Mouse (Mus musculus): ENCODE results near the gene Gorasp1. TPM values are rescaled to one million over a fixed set of nuclear protein-coding genes. Genes with fewer than 3 reads are reported as not detected.

The Gorasp1 gene
- polyA plus RNA-seq, 2 experiments from 2014 or later, result 3.9 to 4.6 TPM

DNA sequence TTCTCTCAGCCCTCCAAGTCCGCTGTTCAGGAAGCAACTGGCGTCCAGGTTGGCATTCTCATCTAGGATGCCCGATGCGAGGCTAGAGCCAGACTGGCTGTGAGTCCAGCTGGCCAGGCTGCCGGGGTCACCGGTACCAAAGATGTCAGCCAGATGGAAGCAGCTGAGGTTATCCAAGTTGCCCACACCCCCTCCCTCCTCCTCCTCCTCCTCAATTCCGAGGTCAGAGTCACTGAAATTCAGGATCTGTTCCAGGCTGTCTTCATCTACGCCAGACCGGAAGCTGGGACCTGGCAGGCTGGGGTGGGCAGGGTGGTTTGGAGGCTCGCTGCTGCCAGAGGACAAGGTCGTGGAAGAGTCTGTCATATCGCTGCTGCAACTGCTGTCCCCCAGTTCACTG, 35.2 kb upstream of the Gorasp1 start:
- ATAC-seq, result no peak

DNA sequence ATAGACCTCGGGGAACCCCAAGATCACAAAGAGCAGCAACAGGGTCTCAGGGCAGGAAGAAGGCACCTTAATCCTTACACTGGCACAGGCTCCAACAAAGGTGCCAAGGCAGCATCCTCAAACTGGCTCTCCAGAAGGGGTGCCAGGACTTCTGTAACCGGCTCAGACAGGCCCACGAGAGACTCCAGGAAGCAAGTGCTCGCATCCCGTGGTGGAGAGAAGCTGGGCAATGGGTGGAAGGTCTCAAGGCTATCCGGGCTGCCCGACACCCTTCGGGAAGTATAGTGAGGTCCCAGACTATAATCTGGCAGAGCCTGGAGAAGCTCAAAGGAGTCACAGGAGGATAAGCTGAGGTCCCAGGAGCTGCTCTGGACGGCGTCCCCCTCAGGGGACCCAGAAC, 34.8 kb upstream of the Gorasp1 start:
- no peak for ATAC-seq

DNA sequence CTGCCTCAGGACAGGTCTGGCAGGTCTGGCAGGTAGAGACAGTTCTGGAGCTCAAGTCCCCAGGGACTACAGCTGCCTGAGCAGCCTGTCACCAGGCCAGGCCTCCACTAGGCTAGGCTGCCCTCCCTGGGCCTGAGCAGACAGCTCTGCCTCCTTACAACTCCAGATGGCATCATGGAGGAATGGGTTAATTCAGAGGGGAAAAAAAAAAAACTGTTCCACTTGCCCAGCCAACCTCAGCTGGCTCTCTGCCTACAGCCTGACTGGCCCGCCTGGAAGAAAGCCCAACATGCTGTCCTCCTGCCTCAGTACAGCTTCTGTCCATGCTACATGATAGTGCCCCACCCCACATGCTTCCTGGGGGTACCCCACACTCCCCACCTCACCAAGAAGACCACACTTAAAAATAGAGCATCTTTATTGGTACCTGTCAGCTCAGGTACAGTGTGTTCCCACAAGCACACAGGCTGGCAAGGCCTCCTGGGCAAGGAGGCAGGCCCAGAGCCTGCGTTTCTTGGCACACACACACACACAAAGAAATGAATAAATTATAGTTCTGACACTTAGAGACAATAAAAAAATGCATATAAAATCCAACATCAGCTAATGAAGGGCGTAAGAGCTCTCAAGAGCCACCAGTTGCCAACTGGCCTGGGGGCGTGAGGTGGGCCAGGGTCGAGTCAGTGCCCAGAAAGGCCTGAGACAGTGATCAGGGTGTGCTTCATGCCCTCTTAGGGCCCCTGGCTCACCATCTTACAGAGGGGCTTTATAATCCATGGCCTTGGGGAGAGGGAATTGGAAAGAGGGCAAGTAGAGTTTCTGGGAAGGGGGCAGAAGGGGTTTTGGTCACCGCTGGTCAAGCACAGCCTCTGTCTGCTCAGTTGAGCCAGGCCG, 33.6 kb upstream of the Gorasp1 start:
- no peak for ATAC-seq

GRCm38 (mm10) chr9:119970221-119970620, 32.9 kb upstream of the Gorasp1 start:
- peak; percentile 19 for ATAC-seq

DNA sequence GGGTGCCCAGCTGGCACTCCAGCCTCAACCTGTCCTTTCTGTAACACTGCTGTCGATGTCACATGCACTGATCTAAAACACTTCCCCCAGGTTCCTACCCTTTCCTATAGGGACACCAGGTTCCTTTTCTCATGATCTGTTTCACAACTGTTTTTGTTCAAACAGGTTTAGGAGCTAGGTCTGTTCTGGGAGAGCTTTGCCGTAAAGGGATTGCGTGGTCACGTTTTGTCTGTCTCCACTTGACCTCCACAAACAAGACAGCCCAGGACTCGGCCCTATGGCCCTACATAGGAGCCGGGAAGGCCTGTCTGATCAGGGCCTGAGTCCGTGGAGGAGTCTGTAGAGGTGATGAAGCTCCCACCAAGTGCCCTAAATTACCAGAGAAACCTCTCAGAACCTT, 32.4 kb upstream of the Gorasp1 start:
- no peak for ATAC-seq

GRCm38 (mm10) chr9:119966221-119966910, 29.0 kb upstream of the Gorasp1 start:
- no peak for ATAC-seq

GRCm38 (mm10) chr9:119965186-119965585, 27.8 kb upstream of the Gorasp1 start:
- no peak for ATAC-seq

DNA sequence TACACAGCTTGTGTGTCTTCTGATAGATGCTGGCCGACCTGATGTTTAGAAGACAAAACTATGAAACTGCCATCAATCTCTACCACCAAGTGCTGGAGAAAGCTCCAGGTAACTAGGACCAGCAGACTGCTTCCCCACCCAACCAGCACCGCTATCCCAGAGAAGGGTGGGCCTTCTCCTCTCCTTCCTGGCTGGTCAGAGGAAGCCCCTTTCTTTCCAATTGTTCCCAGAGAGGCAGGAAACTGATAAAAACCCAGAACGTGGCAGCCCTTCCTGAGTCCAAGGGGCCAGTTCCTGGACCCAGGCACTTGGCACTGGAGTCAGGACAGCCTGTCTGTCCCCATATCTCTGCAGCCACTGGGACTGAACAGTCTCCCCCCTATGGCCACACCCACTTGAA, 26.8 kb upstream of the Gorasp1 start:
- no peak for ATAC-seq

DNA sequence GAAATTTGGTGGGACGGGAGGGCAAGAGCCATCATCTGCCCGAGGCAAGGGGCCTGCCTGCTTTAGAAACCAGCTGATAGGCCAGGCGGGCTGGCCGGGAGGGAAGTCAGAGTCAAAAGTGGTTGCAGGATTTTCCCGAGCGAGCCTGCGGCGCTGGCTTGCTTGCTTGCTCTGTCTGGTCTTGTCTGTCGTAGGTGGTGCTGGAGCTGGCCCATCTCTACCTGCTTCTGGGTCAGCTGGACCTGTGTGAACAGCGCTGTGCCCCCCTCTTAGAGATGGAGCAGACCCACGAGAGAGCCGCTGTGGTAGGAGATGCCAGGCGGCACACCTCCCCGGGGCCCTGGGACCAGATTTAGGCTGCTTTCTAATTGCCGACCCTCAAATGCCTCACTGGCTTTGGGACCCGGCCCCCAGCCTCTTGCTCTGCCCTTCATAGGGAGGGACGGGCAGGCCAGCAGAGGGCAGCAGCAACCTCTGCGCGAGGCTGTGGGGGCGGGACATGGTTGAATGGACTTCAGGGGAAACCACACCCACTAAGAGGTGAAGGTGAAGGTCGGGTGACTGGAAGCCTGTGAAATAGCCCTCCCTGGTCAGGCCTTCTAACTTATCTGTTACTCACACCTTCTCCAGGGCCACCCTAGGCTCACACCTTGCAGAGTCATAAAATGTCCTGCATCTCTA, 25.8 kb upstream of the Gorasp1 start:
- ATAC-seq, result peak; percentile 84

DNA sequence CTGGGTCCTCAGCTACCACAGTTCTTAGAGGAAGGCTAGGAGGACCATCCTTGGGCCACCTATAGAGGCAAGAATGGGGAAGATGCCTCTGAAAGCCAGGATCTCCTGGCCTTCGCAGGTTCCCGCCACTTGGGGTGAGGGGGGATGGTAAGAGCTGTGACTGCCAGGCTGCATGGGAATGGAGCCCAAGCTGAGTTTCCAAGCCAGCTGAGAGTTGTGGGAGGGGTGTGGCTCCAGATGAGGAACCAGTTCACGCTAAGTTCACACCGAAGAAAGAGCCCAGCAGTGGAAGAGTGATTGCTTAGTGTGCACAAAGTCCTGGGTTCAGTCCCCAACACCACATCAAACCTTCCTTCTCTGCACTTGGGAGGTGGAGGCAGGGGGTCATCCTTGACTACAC, 24.9 kb upstream of the Gorasp1 start:
- ATAC-seq, result no peak

DNA sequence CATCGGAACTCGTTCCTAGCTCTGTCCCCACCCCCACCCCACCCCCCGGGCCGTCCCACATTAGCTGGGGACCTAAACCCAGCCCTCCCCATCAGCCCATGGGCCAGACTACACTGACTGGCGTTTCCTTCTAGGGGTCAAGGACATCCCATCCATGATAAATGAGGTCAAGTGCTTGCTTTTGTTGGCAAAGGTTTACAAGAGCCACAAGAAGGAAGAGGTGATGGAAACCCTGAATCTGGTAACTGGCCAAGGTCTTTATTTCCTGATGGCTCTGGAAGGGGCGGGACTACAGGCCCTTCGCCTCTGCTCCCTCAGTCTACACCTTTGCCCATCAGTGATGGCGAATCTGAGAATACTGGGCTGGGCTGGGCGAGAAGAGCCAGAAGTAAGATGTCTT, 21.5 kb upstream of the Gorasp1 start:
- ATAC-seq, result no peak

GRCm38 (mm10) chr9:119951388-119951787, 14.0 kb upstream of the Gorasp1 start:
- ATAC-seq, result no peak

- ATAC-seq, result no peak
Observed at GRCm38 (mm10) chr9:119950434-119950833, 13.1 kb upstream of the Gorasp1 start.

GRCm38 (mm10) chr9:119948804-119949203, 11.4 kb upstream of the Gorasp1 start:
- ATAC-seq, result no peak

DNA sequence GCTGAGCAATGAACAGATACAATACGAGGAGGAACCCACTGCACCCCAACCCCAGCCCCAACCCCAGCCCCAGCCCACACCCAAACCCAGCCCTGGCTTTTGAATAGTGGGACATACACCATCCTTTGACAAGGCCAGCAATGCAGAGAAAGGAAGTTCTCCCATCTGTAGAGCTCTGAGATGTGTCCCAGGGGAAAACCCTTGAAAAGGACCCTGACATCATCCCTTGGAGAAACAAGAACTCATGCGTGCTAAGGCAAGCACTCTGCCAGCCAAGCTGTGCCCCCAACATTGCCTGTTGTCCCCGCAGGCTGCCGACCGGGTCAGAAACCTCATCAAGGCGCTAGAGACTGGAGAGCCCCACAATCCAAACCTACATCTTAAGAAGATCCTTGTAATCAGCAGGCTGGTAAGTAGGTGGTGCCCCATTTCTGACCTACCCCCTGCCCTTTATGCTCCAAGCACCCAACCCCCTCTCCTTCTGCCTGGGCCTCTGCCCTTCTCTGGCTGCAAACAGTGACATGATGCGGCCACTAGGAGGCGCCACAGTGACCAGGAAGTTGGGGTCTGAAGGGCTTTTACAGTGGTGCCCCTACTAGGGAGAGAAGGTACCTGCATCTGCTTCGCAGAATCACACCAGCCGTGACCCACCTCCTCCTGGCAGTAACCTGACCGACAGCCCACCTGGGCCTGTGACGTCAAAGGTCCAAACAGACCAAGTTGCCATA, 8.0 kb upstream of the Gorasp1 start:
- no peak for ATAC-seq

GRCm38 (mm10) chr9:119943326-119943725, 6.0 kb upstream of the Gorasp1 start:
- no peak for ATAC-seq

DNA sequence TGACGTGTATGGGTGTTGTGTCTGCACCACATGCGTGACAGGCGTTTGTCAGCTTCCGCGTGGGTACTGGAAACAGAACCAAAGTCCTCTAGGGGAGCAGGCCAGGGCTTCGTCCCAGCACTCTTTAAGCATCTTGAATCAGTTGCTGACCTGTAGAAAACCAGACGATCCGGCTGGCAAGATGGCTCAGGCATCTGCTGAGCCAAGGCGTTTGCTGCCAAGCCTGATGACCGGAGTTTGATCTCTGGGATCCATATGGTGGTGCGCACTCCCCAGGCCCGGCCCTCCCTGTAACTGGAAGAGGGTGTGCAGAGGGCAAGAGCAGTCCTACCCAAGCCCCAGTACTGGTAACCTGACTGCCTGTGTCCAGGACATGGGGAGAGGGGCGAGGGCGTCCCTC, 4.5 kb upstream of the Gorasp1 start:
- no peak for ATAC-seq

DNA sequence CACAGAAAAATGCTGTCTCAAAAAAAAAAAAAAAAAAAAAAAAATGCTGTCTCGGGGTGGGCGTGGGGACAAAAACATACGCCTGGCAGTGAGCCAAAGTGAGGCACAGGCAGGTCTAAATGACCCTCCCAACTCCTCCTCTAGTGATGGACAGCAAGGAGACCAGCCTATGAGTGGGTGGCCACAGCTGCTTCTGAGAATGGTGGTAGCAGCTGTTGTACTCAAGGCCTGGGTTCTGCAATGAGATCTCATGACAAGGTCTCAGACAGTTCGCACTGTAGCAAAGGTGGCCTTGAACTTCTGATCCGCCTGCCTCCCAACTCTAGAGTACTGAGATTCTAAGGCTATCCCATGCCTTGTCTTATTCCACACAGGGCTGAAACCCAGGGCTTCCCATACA, 4.0 kb upstream of the Gorasp1 start:
- no peak for ATAC-seq

- ATAC-seq, result no peak
Observed at GRCm38 (mm10) chr9:119939646-119940045, 2.3 kb upstream of the Gorasp1 start.

DNA sequence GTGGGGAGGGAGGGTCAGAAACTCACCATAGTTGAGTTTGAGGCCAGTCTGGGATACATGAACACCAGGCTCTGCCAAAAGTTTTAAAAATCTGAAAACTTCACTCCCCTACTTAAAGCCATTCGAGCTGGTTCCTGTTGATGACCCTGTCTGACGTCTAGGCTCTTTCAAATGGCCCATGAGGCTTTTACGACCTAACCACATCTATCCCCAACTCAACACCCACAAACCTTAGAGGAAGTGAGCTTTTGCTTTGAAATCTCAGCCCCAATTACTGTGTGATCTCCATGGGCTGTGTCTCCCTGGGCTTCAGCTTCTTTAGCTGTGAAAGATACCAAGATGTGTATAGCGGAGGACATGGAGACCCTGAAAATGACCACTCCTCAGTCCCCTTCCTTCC, 1.1 kb upstream of the Gorasp1 start:
- peak; percentile 80 for ATAC-seq

DNA sequence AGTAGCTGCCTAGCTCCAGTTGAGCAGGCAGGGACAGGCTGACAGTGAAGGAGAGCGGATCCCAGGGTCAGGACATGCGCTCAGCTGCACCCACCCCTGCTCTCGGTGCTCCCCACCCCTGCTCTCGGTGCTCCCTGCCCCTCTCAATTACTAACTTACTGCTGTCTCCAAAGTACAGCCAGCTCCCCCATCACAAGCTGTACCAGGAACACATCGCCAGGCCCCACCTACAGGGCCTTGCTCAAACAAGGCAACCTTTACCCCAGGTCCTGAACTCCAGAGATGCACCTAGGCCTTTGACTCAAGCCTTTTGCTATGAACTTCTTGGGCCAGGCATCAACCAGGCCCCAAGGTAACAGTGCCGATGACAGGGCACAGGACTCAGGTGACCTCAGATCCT, 3.7 kb downstream of the Gorasp1 start:
- ATAC-seq, result no peak

DNA sequence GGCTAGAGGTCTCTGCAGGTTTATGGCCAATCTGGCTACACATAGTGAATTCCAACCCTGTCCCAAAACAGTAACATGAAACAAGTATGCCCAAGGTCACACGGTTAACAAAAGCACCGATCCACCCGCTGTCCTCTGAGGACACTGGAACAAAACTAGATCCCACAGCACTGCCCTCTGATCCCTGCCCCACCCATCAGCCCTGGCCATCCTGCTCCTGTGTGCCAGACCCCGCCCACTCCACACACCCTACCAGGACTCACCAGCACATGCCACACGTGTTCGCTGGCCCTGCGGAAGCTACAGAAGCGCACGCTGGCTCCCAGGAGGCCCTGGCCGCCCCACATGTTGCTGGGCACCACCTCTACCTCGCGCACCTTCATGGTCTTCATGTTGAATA, 5.0 kb downstream of the Gorasp1 start:
- ATAC-seq, result no peak

DNA sequence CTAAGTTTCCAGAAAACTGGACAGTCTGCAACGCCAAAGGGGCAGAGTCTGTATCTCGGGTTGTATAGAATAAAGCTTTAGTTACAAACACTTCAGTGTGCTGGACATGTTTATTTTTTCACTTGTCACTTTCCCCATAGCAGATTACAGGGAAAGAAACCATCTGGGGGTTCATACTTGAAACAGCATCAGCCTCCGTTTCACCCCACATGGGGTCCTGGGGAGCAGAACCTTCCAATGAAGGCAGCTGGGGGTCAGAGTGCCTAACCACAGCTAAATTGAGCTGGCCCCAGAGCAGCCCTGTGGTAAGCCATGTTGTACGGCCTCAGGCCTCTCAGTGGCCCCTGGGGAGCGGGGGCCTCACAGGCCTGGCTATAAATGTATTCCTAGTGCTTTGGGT, 10.9 kb downstream of the Gorasp1 start:
- ATAC-seq, result no peak

Data from activated CD4-positive, CD25-positive, alpha-beta regulatory T cell, adult 4 months (primary cell).